Mouse (Mus musculus) left cerebral cortex, postnatal 36 days (tissue): ENCODE measurements around the gene Tusc2. TPM values are rescaled to one million over a fixed set of nuclear protein-coding genes. Genes with fewer than 3 reads are reported as not detected.

Experiments used
- DNase-seq, 2 experiments: peaks; one replicate each; pipeline ENCODE4 v3.0.0; 2021 to 2022; ENCODE audit warnings: low spot score in 2 of 2, mixed read lengths in 1 of 2
- intact Hi-C: fragments of 180-260 bp; cut with DNase I; formaldehyde crosslinking; loops from one replicate; pipeline ENCODE4 v1.15.1; 2025
- total RNA-seq, 2 experiments: library from RNA; stranded (reverse); gene quantifications; 2 replicates each; pipeline ENCODE4 v1.2.3; 2021

Tusc2 gene
- total RNA-seq, 2 experiments from 2014 or later: 91.3 to 106 TPM

GRCm38 (mm10) chr9:107603251-107603650, 40.2 kb downstream of the Tusc2 start:
- intact Hi-C loops: loop anchor here (2.0 to 5.0 kb wide), 2 partner anchors 74 to 134 kb away; no protein-coding TSS in a partner anchor
- no peak for DNase-seq

GRCm38 (mm10) chr9:107605041-107605661, 42.1 kb downstream of the Tusc2 start:
- intact Hi-C loops: no loop called here
- no peak for DNase-seq

- no peak for DNase-seq
- intact Hi-C loops: no loop called here
Measured at GRCm38 (mm10) chr9:107606591-107606990, 43.5 kb downstream of the Tusc2 start.

- intact Hi-C loops: no loop called here
- no peak for DNase-seq
Measured at GRCm38 (mm10) chr9:107607036-107607435, 44.0 kb downstream of the Tusc2 start.

GRCm38 (mm10) chr9:107607653-107608245, 44.7 kb downstream of the Tusc2 start:
- DNase-seq: no peak
- intact Hi-C loops: no loop called here

- intact Hi-C loops: no loop called here
- DNase-seq: no peak
Measured at GRCm38 (mm10) chr9:107608741-107609432, 45.8 kb downstream of the Tusc2 start, which contains the start of gene Sema3b. Gene Sema3b (minus strand): TSS chr9:107609229.

GRCm38 (mm10) chr9:107609433-107609830, 46.4 kb downstream of the Tusc2 start:
- intact Hi-C loops: no loop called here
- DNase-seq: no peak

GRCm38 (mm10) chr9:107611456-107612190, 48.6 kb downstream of the Tusc2 start:
- intact Hi-C loops: loop anchor here (2.0 kb wide), 1 partner anchor 21 kb away; no protein-coding TSS in a partner anchor
- DNase-seq: peak; percentile 35 to 43

GRCm38 (mm10) chr9:107612191-107612944, 49.3 kb downstream of the Tusc2 start:
- intact Hi-C loops: loop anchor here (2.0 kb wide), 1 partner anchor 20 kb away; no protein-coding TSS in a partner anchor
- DNase-seq: peak; percentile 98 to 100

- no peak for DNase-seq
- intact Hi-C loops: loop anchor here (2.0 kb wide), 1 partner anchor 20 kb away; no protein-coding TSS in a partner anchor
Measured at GRCm38 (mm10) chr9:107612945-107613569, 50.0 kb downstream of the Tusc2 start.

GRCm38 (mm10) chr9:107615035-107615434, 52.0 kb downstream of the Tusc2 start:
- intact Hi-C loops: no loop called here
- no peak for DNase-seq

Other genes starting within 250 kb of the Tusc2 start
- gene Hemk1, start 224.9 kb upstream of the Tusc2 start, total RNA-seq: 10 to 100 TPM; 13.3 to 18.0 TPM
- gene 6430571L13Rik, start 222.7 kb upstream of the Tusc2 start, total RNA-seq: 1 to 10 TPM; 4.6 to 5.0 TPM
- gene Cacna2d2, start 163.6 kb upstream of the Tusc2 start, total RNA-seq: 10 to 100 TPM; 23.0 to 38.4 TPM
- 10 to 100 TPM; 34.7 to 39.6 TPM for gene Tmem115, start 29.3 kb upstream of the Tusc2 start, total RNA-seq
- gene Cyb561d2, start 21.1 kb upstream of the Tusc2 start, total RNA-seq: 10 to 100 TPM; 16.9 to 17.0 TPM
- 10 to 100 TPM; 38.9 to 46.2 TPM for gene Nprl2, start 21.0 kb upstream of the Tusc2 start, total RNA-seq
- 1 to 10 TPM; 3.4 to 4.3 TPM for gene Zmynd10, start 16.0 kb upstream of the Tusc2 start, total RNA-seq
- gene Rassf1, start 11.7 kb upstream of the Tusc2 start, total RNA-seq: 10 to 100 TPM; 16.7 to 19.0 TPM
- gene Hyal2, start 4.7 kb downstream of the Tusc2 start, total RNA-seq: 10 to 100 TPM; 11.1 to 12.7 TPM
- 1 to 10 TPM; 4.4 to 6.8 TPM for gene Hyal1, start 13.7 kb downstream of the Tusc2 start, total RNA-seq
- 10 to 100 TPM; 10.3 to 11.5 TPM for gene Naa80, start 15.6 kb downstream of the Tusc2 start, total RNA-seq
- gene Hyal3, start 17.6 kb downstream of the Tusc2 start, total RNA-seq: 1 to 10 TPM in 1 of 2 experiments, under 1 TPM in 1; 0.79 to 1.9 TPM
- 10 to 100 TPM; 11.1 to 13.8 TPM for gene Ifrd2, start 24.4 kb downstream of the Tusc2 start, total RNA-seq
- 1 to 10 TPM; 2.6 to 3.1 TPM for gene Sema3b, start 46.0 kb downstream of the Tusc2 start, total RNA-seq
- 100 to 1,000 TPM; 215 to 221 TPM for gene Gnai2, start 72.1 kb downstream of the Tusc2 start, total RNA-seq
- 10 to 100 TPM; 66.3 to 66.8 TPM for gene Slc38a3, start 106.3 kb downstream of the Tusc2 start, total RNA-seq
- gene Gnat1, start 116.5 kb downstream of the Tusc2 start, total RNA-seq: 1 to 10 TPM in 1 of 2 experiments, under 1 TPM in 1; 0.41 to 1.2 TPM
- 10 to 100 TPM; 16.6 to 17.2 TPM for gene Sema3f, start 147.2 kb downstream of the Tusc2 start, total RNA-seq
- 100 to 1,000 TPM; 109 to 159 TPM for gene Rbm5, start 207.7 kb downstream of the Tusc2 start, total RNA-seq